25 mouse cellular contexts compared by ENCODE assay signal in the genomic region with DNA sequence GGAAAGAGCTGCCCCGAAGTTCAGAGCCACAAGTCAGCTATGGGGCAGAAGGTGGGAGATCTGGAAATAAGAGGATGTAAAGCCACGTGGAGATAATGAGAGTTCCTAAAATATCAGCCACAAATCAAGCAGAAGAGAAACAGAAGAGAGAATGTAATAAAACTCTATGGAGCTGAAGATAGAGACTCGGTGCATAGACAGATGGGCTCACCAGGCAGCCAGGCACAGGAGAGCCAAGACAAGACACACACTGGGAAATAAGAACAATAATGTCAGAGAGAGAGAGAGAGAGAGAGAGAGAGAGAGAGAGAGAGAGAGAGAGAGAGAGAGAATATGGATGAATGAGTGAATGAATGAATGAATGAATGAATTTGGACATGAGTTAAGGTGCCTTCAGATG.
DNase-seq lines count a peak whose midpoint lies in the region; ATAC-seq lines count a peak whose summit lies in the region.
"Had no signal": no experiment of that assay in that cellular context is flagged by ENCODE, and none has a peak within 500 bp of the region (broad histone marks: within the 10 kb centered on the region; RNA-seq: fewer than 3 reads in every experiment).

No protein-coding gene starts in this region.

- no peak overlapping the region for H3K27ac ChIP-seq in forebrain, embryonic 11.5 days (ENCODE audit: low read depth, low read length)
- H3K27ac ChIP-seq in forebrain, embryonic 13.5 days, result no peak overlapping the region
- H3K27ac ChIP-seq: embryonic facial prominence, embryonic 13.5 days; embryonic facial prominence, embryonic 15.5 days; forebrain, embryonic 10.5 days; gastrocnemius, adult 2 months had no signal

- no peak overlapping the region for H3K4me3 ChIP-seq in forebrain, embryonic 11.5 days (ENCODE audit: low read depth, low read length)
- no peak overlapping the region for H3K4me3 ChIP-seq in forebrain, embryonic 13.5 days
- H3K4me3 ChIP-seq: embryonic facial prominence, embryonic 13.5 days; embryonic facial prominence, embryonic 15.5 days; erythroblast, embryonic 14.5 days; forebrain, embryonic 10.5 days; gastrocnemius, adult 2 months had no signal

- H3K9ac ChIP-seq in forebrain, embryonic 11.5 days (ENCODE audit: low read length), result no peak overlapping the region
- H3K9ac ChIP-seq in forebrain, embryonic 13.5 days, result no peak overlapping the region
- H3K9ac ChIP-seq: embryonic facial prominence, embryonic 13.5 days; embryonic facial prominence, embryonic 15.5 days had no signal

- 88% methylated on average over 3 of the region's 3 CpGs for WGBS in forebrain, embryonic 11.5 days
- 92% methylated on average over 3 of the region's 3 CpGs for WGBS in forebrain, embryonic 13.5 days

- no peak for ATAC-seq in forebrain, embryonic 11.5 days (replicated peaks; ENCODE audit: low FRiP score)
- no peak for ATAC-seq in forebrain, embryonic 13.5 days
- ATAC-seq: activated CD4-positive, CD25-positive, alpha-beta regulatory T cell, adult 4 months; CD4-positive, CD25-positive, alpha-beta regulatory T cell, adult 4 months; forebrain, embryonic 14.5 days; forebrain, embryonic 16.5 days; Patski had no signal

- no peaks in the 10 kb centered on the region for H3K27me3 ChIP-seq in forebrain, embryonic 11.5 days (ENCODE audit: control insufficient read depth, insufficient read depth, low read length)
- 0 out of 2 replicates have a peak, but pooled peaks cover 2% of the 10 kb centered on the region for H3K27me3 ChIP-seq in forebrain, embryonic 13.5 days
- H3K27me3 ChIP-seq: CH12.LX; embryonic facial prominence, embryonic 13.5 days; embryonic facial prominence, embryonic 15.5 days; Patski had no signal

- no peaks in the 10 kb centered on the region for H3K4me1 ChIP-seq in forebrain, embryonic 11.5 days (replicated peaks; ENCODE audit: control insufficient read depth, insufficient read depth, low read length)
- H3K4me1 ChIP-seq in forebrain, embryonic 13.5 days, result no peaks in the 10 kb centered on the region
- H3K4me1 ChIP-seq: embryonic facial prominence, embryonic 13.5 days; embryonic facial prominence, embryonic 15.5 days; forebrain, embryonic 10.5 days had no signal

- DNase-seq in cerebellum, adult 18-20 months, result peak; percentile 26 to 49
- DNase-seq in cerebellum, adult 8-10 months, result no peak
- DNase-seq in cerebellum, postnatal 25 days, result peak; percentile 53 to 61
- no peak for DNase-seq in cerebellum, postnatal 4 days (ENCODE audit: low spot score in 2 of 2)
- peak; percentile 11 for DNase-seq in forebrain, embryonic 11.5 days (ENCODE audit: low spot score)
- DNase-seq: adrenal gland, adult 8-10 months; adrenal gland, postnatal 14 days; adrenal gland, postnatal 36 days; B cell, adult 2 months; cerebellum, adult 11-12 months; cerebellum, adult 9-11 months; embryo, embryonic 11 days; gastrocnemius, adult 2 months had no signal

- H3K36me3 ChIP-seq in forebrain, embryonic 11.5 days (ENCODE audit: control insufficient read depth, insufficient read depth, low read length), result no peaks in the 10 kb centered on the region
- no peaks in the 10 kb centered on the region for H3K36me3 ChIP-seq in forebrain, embryonic 13.5 days (ENCODE audit: poor library complexity, severe bottlenecking)
- H3K36me3 ChIP-seq: embryonic facial prominence, embryonic 13.5 days; embryonic facial prominence, embryonic 15.5 days; forebrain, embryonic 10.5 days; G1E had no signal

- no peak overlapping the region for H3K4me2 ChIP-seq in forebrain, embryonic 11.5 days (ENCODE audit: low read depth, low read length, severe bottlenecking)
- H3K4me2 ChIP-seq in forebrain, embryonic 13.5 days, result no peak overlapping the region
- H3K4me2 ChIP-seq: embryonic facial prominence, embryonic 13.5 days; embryonic facial prominence, embryonic 15.5 days had no signal

- H3K9me3 ChIP-seq in forebrain, embryonic 11.5 days (ENCODE audit: control insufficient read depth, low read length), result no peaks in the 10 kb centered on the region
- no peaks in the 10 kb centered on the region for H3K9me3 ChIP-seq in forebrain, embryonic 13.5 days (replicated peaks)
- H3K9me3 ChIP-seq: embryonic facial prominence, embryonic 13.5 days; embryonic facial prominence, embryonic 15.5 days; forebrain, embryonic 10.5 days had no signal

Comparison
In these comparisons a context has a peak if more than half of its experiments do, and no peak if none do; other contexts are left out.
1. DNase-seq: peak in cerebellum, adult 18-20 months (2 of 2), cerebellum, postnatal 25 days (2 of 2) and forebrain, embryonic 11.5 days (single experiment); none in cerebellum, adult 8-10 months (single experiment) and cerebellum, postnatal 4 days (0 of 2).